Mouse (Mus musculus): Measurements from ENCODE around the gene Rgs19. TPM values are rescaled to one million over a fixed set of nuclear protein-coding genes. Genes with fewer than 3 reads are reported as not detected.

Rgs19 gene
- polyA plus RNA-seq, 1 experiment from 2014 or later = 38.9 TPM

GRCm38 (mm10) chr2:181646626-181647472 is 46.9 kb downstream of the Rgs19 start:
- H3K27me3 ChIP-seq = no peaks in the 10 kb centered on the region
- 95% methylated on average over 6 of the region's 6 CpGs for WGBS
- H3K9ac ChIP-seq (replicated peaks) = no peak overlapping the region
- H3K36me3 ChIP-seq = peaks cover 91% of the 10 kb centered on the region
- H3K9me3 ChIP-seq = no peaks in the 10 kb centered on the region
- no peak overlapping the region for H3K4me2 ChIP-seq (replicated peaks)
- no peak overlapping the region for H3K27ac ChIP-seq
- no peaks in the 10 kb centered on the region for H3K4me1 ChIP-seq (replicated peaks)
- no peak overlapping the region for H3K4me3 ChIP-seq (replicated peaks)
- no peak for ATAC-seq

- Histone ChIP-seq H3K4me3 (replicated peaks) (no peak overlapping the region), H3K27me3 (no peaks in the 10 kb centered on the region), H3K4me2 (replicated peaks) (no peak overlapping the region), H3K4me1 (replicated peaks) (no peaks in the 10 kb centered on the region), H3K9ac (replicated peaks) (no peak overlapping the region), H3K36me3 (peaks cover 94% of the 10 kb centered on the region), H3K9me3 (no peaks in the 10 kb centered on the region), H3K27ac (no peak overlapping the region)
- ATAC-seq = no peak
- 97% methylated on average over 3 of the region's 3 CpGs for WGBS
Measured at GRCm38 (mm10) chr2:181645666-181646065, 48.1 kb downstream of the Rgs19 start.

GRCm38 (mm10) chr2:181644361-181644760 is 49.4 kb downstream of the Rgs19 start:
- H3K9me3 ChIP-seq = no peaks in the 10 kb centered on the region
- H3K9ac ChIP-seq (replicated peaks) = no peak overlapping the region
- H3K36me3 ChIP-seq = peaks cover 94% of the 10 kb centered on the region
- ATAC-seq = no peak
- no peaks in the 10 kb centered on the region for H3K4me1 ChIP-seq (replicated peaks)
- no peak overlapping the region for H3K4me2 ChIP-seq (replicated peaks)
- no peaks in the 10 kb centered on the region for H3K27me3 ChIP-seq
- no peak overlapping the region for H3K4me3 ChIP-seq (replicated peaks)
- no peak overlapping the region for H3K27ac ChIP-seq
- 93% methylated on average over 2 of the region's 2 CpGs for WGBS

Other genes with a start within 250 kb of the Rgs19 start
- gene Zbtb46, start 234.6 kb downstream of the Rgs19 start, polyA plus RNA-seq (2015; fragmentation: Nextera tagmentation; extraction: Ambion mirVana) = 24.1 and 24.3 TPM in 2 replicates
- gene Abhd16b, start 200.8 kb downstream of the Rgs19 start, polyA plus RNA-seq (2015; fragmentation: Nextera tagmentation; extraction: Ambion mirVana) = not detected in 2 replicates
- gene Tpd52l2, start 196.8 kb downstream of the Rgs19 start, polyA plus RNA-seq (2015; fragmentation: Nextera tagmentation; extraction: Ambion mirVana) = 116 and 121 TPM in 2 replicates
- 198 and 209 TPM in 2 replicates for gene Dnajc5, start 173.5 kb downstream of the Rgs19 start, polyA plus RNA-seq (2015; fragmentation: Nextera tagmentation; extraction: Ambion mirVana)
- gene Uckl1, start 109.1 kb downstream of the Rgs19 start, polyA plus RNA-seq (2015; fragmentation: Nextera tagmentation; extraction: Ambion mirVana) = 71.2 and 82.5 TPM in 2 replicates
- 71.7 and 72.8 TPM in 2 replicates for gene Prpf6, start 102.1 kb downstream of the Rgs19 start, polyA plus RNA-seq (2015; fragmentation: Nextera tagmentation; extraction: Ambion mirVana)
- gene Zfp512b, start 101.2 kb downstream of the Rgs19 start, polyA plus RNA-seq (2015; fragmentation: Nextera tagmentation; extraction: Ambion mirVana) = 68.1 and 70.2 TPM in 2 replicates
- 171 and 176 TPM in 2 replicates for gene Samd10, start 94.8 kb downstream of the Rgs19 start, polyA plus RNA-seq (2015; fragmentation: Nextera tagmentation; extraction: Ambion mirVana)
- not detected in 2 replicates for gene Gm29797, start 36.9 kb downstream of the Rgs19 start, polyA plus RNA-seq (2015; fragmentation: Nextera tagmentation; extraction: Ambion mirVana)
- 13.7 and 14.2 TPM in 2 replicates for gene Sox18, start 22.3 kb downstream of the Rgs19 start, polyA plus RNA-seq (2015; fragmentation: Nextera tagmentation; extraction: Ambion mirVana)
- 35.7 and 36.9 TPM in 2 replicates for gene Tcea2, start 13.7 kb downstream of the Rgs19 start, polyA plus RNA-seq (2015; fragmentation: Nextera tagmentation; extraction: Ambion mirVana)
- gene Lkaaear1, start 4.5 kb upstream of the Rgs19 start, polyA plus RNA-seq (2015; fragmentation: Nextera tagmentation; extraction: Ambion mirVana) = not detected in 2 replicates
- gene Oprl1, start 21.0 kb upstream of the Rgs19 start, polyA plus RNA-seq (2015; fragmentation: Nextera tagmentation; extraction: Ambion mirVana) = 82.3 and 83.9 TPM in 2 replicates
- 46.9 and 49.2 TPM in 2 replicates for gene Myt1, start 69.4 kb upstream of the Rgs19 start, polyA plus RNA-seq (2015; fragmentation: Nextera tagmentation; extraction: Ambion mirVana)
- gene Pcmtd2, start 143.9 kb upstream of the Rgs19 start, polyA plus RNA-seq (2015; fragmentation: Nextera tagmentation; extraction: Ambion mirVana) = 36.3 and 38.2 TPM in 2 replicates
- 98.4 and 110 TPM in 2 replicates for gene Polr3k, start 170.4 kb upstream of the Rgs19 start, polyA plus RNA-seq (2015; fragmentation: Nextera tagmentation; extraction: Ambion mirVana)

All from midbrain, embryonic 13.5 days (tissue).